Mouse (Mus musculus) erythroblast, adult 5-6 weeks (primary cell): ENCODE measurements around the gene Olfr65. TPM values are rescaled to one million over a fixed set of nuclear protein-coding genes. Genes with fewer than 3 reads are reported as not detected.
A peak's percentile ranks its signal among the peaks of the same experiment; 100 is the strongest.

ENCODE experiments used
- ATAC-seq: replicated peaks from 2 replicates; pipeline ENCODE4 v1.8.0; 2016; ENCODE audit warnings: moderate number of reproducible peaks, mild to moderate bottlenecking, moderate TSS enrichment, inconsistent platforms; ENCODE audit not compliant: poor library complexity, low FRiP score, severe bottlenecking
- total RNA-seq, 2 experiments: library from RNA; stranded (forward) in 1 of 2; stranded (reverse) in 1 of 2; fragments of 150-400 nt in 1 of 2; fragments of 200-764, 138-1000 nt in 1 of 2; gene quantifications; 2 replicates each; pipeline versions ENCODE4 v1.2.3 to v1.2.4; 2015 to 2017; ENCODE audit warnings: low replicate concordance in 2 of 2

The Olfr65 gene
- total RNA-seq (2015; ENCODE audit: low replicate concordance): not detected in 2 replicates
- total RNA-seq (2017; ENCODE audit: low replicate concordance): 0.28 TPM in 1 of 2 replicates, not detected in the other

DNA sequence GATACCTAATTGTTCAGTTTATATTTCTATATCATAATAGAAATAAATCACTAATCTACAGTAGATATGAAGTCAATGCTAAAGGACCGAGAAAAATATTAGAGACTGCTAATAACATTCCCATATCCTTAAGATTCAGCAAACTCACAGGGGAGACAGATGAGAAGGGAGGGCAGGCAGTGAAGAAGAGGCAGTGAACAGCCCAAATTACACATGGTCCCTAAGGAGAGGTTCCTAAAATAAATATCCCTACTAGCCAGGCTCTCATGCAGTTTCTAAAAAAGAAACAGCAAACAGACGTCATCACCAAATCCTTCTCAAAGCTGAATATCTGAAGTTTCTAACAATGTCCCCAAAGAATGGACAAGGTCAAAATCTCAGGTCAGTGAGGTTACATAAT lies at the start of gene Olfr65:
Gene Olfr65 (plus strand): TSS at position 301 of the 400 bp plus-strand sequence.
- no peak for ATAC-seq

DNA sequence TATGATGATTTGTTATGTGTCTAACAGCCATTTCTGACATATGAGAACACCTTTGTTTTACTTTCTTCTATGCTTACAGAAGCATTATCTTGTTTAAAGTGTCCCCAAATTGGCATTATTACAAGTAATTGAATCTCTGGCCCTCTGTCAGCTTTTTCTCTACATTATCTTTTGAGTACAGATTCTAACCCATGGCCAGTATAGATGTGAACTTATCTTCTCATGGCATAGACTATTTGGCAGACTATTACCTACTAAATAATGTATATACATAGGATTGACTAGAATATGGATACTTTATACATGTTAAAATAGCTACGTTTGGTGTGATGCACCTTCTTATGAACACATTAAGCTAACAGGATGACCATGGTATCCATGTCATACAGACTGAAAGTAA lies 48.6 kb upstream of the Olfr65 start:
- peak; percentile 27; the same call in 1 of the 2 replicates for ATAC-seq

- peak; percentile 77 for ATAC-seq
Measured at GRCm38 (mm10) chr7:103859076-103859475, 44.2 kb upstream of the Olfr65 start.

DNA sequence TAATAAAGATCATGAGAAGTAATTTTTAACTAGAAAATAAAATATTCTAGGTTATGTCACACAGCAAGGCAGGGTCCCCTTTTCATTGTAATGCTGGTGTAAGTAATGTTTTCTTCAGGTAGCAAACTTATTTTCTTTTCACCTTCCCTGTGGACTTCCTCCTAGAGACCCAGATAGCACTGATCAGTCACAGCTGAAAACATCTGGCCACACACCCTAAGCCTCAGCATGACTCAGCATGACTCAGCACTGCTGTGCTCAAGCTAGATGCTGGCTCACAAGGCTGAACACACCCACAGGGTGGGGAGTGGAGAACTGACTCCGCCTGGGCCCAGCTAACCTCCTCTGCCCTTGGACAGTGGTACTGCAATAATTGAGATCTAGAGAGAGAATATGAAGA lies 42.4 kb upstream of the Olfr65 start:
- ATAC-seq: peak; percentile 65

DNA sequence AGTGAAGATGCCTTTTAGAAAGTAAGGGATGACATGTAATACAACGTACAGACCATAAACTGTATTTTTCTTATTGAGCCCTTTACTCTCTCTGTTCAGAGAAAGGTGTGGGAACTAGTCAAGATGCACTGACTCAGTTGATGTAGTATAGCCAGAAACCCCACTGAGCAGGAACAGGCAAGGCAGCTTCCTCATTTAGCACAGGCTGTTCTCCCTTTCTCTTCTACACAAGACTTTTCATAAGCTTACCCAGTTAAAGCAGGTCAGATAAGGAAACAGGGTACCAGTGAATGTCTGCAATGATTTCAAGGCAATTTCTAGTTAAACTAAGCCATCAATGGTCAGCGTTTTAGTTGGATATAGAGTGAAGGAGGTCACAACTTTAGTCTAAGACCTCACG lies 41.8 kb upstream of the Olfr65 start:
- ATAC-seq: peak; percentile 5; the same call in 1 of the 2 replicates

DNA sequence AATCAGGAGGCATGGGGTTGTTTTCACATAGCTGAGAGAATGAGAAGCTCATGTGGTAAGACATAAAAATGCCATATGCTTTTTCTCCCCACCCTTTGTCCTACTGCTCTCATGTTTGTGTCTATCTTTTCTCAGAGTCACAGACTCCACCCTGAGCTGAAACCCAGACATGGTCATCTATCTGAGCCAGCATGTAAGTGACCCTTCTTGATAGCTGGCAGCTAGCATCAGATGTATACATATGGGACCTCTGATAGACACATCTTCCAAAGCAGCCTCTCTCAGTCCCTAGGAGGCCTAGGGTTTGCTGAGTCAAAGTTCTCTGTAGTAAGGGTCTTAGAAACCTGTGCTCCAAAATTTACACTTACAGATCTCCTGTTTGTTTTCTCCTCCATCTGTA lies 37.6 kb upstream of the Olfr65 start:
- ATAC-seq: peak; percentile 72

- peak; percentile 78 for ATAC-seq
Measured at GRCm38 (mm10) chr7:103870667-103871066, 32.6 kb upstream of the Olfr65 start.

GRCm38 (mm10) chr7:103873064-103873463 lies 30.2 kb upstream of the Olfr65 start:
- ATAC-seq: 0 out of 2 replicates have a peak, but pooled peaks have one; percentile 34

DNA sequence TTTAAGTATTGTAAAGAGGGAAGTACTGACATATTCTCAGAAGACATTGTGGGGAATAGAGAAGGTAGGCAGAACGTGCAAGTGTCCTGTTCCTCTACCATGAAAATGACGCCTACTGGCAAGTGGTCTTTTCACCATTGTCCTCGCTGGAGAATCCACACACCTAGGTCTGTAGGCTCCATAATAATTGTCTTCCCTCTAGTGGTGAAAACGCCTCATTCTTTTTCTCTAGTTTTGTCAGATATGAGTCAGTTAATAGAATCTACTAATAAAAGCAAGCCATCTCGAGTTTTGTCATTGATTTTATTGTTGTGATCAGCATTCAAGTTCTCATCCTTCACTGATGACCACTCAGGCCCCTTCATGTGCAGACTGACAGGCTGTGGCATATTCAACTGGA lies 28.8 kb upstream of the Olfr65 start:
- no peak for ATAC-seq

DNA sequence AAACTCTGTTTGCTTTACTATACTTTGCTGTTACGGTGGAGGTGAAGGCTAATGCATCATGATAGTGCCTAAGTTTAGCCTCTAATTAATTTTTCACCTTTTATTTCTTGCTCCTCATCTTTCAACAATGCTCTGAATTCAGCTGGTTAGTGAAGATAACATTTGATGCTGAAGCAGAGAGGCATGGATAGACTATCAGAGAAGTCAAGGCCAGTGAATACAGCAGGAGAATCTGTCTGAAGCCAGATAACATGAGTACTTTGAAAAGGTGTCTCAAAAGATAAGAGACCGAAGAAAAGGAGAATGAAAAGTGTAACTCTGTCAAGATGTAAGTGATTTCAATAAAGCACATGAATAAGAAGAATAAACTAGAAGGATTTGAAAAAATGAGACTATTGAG lies 26.2 kb upstream of the Olfr65 start:
- ATAC-seq: peak; percentile 73

- no peak for ATAC-seq
Measured at GRCm38 (mm10) chr7:103886152-103886551, 17.1 kb upstream of the Olfr65 start, which contains the start of gene Olfr66. TSS of gene Olfr66 (minus strand) at chr7:103886252.

DNA sequence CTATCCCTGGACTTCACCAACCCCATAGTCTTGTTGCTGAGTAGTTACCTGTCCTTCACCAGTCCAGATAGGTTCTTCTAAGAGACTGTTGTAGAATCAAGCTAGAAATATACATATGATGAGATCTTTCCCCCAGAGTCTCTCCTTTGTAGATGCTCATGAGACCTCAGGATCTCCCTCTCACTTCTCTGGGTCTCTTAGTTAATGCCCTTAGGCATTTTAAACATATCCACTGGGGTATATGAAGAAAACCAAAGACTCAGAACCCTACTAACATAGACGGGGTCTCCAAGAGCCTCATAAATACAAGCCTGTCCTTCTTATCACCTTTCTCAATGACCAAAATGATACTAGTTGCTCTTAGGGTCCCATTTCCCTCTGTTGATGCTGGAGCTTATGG lies 8.9 kb upstream of the Olfr65 start, which contains the start of gene Olfr64:
Gene Olfr64 (minus strand): TSS at position 101 of the 400 bp plus-strand sequence.
- no peak for ATAC-seq

GRCm38 (mm10) chr7:103910047-103910446 lies 6.8 kb downstream of the Olfr65 start:
- peak; percentile 89 for ATAC-seq

- ATAC-seq: peak; percentile 83
Measured at GRCm38 (mm10) chr7:103912969-103913511, 9.8 kb downstream of the Olfr65 start.

DNA sequence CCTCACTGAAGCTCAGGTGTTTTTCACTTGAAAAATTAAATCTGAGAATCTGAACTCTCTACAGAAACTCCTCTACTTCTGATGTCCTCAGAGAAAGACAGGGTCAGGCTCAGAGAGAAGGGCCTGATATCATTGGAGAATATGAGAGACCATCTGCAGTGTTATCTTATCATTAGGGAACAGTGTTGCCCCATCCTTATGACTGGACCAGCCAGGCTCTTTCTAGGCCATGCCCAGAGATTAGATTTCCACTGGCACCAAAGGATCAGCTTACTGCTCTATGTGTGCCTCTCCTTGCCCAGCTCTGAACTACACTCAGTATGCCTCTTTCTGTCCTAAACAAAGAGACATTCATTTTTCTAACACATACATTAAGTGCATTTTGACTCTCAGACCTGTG lies 12.1 kb downstream of the Olfr65 start:
- ATAC-seq: peak; percentile 69

GRCm38 (mm10) chr7:103928525-103928924 lies 25.2 kb downstream of the Olfr65 start, which contains the start of gene Olfr631:
TSS of gene Olfr631 (plus strand) at chr7:103928825.
- ATAC-seq: no peak

GRCm38 (mm10) chr7:103934264-103934663 lies 31.0 kb downstream of the Olfr65 start, which contains the start of gene Olfr632:
TSS of gene Olfr632 (plus strand) at chr7:103934347.
- ATAC-seq: no peak

GRCm38 (mm10) chr7:103942730-103943129 lies 39.4 kb downstream of the Olfr65 start:
- peak; percentile 96 for ATAC-seq

GRCm38 (mm10) chr7:103944137-103944536 lies 40.9 kb downstream of the Olfr65 start, which contains the start of gene Olfr633:
TSS of gene Olfr633 (plus strand) at chr7:103944437.
- no peak for ATAC-seq
